Mouse (Mus musculus) olfactory bulb, adult 2 months (tissue): ENCODE results near the gene Nudt8.

Experiments
- CTCF ChIP-seq: fragments of 200-500 bp; IDR thresholded peaks from 2 replicates; pipeline ENCODE4 v1.5.1; 2012; ENCODE audit warnings: low read depth, mild to moderate bottlenecking, low read length, moderate library complexity; ENCODE audit not compliant: insufficient read depth
- POLR2A ChIP-seq: fragments of 200-500 bp; IDR thresholded peaks from 2 replicates; pipeline ENCODE4 v1.6.1; 2012; ENCODE audit warnings: mild to moderate bottlenecking, low read depth, low read length, moderate library complexity; ENCODE audit not compliant: insufficient read depth

DNA sequence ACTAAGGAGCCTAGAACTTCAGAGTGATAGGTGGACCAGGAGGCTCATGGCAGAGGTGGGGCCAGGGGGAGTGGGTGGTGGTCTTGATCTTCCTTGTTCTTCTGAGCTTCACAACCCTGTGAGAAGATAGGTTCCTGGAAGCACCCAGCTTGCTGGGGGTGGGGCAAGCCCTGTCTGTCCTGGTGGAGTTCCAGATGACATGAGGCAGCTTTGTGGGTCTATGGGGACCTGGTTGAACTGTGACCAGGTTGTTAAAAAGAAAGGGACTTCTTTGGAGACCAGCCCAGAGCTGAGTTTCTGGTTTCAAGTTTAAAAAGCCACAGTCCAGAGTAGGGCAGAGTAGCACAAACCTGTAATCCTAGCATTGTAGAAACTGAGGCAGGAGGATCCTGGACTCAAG lies 41.4 kb upstream of the Nudt8 start:
- TF ChIP-seq POLR2A (no peak), CTCF (no peak)
